Mouse (Mus musculus) megakaryocyte, adult 5-6 weeks (primary cell): ENCODE measurements around the gene Umad1. TPM values are rescaled to one million over a fixed set of nuclear protein-coding genes. Genes with fewer than 3 reads are reported as not detected.

Experiments used
- ATAC-seq: 2 replicates; pipeline ENCODE4 v1.8.0; 2016; ENCODE audit warnings: mild to moderate bottlenecking, inconsistent platforms; ENCODE audit not compliant: poor library complexity, severe bottlenecking
- total RNA-seq, 2 experiments: library from RNA; stranded (forward) in 1 of 2; stranded (reverse) in 1 of 2; fragments of 153-499, 151-499 nt in 1 of 2; fragments of 221-1000, 200-1000 nt in 1 of 2; gene quantifications; 2 replicates each; pipeline versions ENCODE4 v1.2.3 to v1.2.4; 2015 to 2017

The Umad1 gene
- total RNA-seq, 2 experiments from 2014 or later: 14.1 to 28.5 TPM

GRCm38 (mm10) chr6:8412845-8413598 is 153.9 kb downstream of the Umad1 start:
- ATAC-seq: peak; percentile 54

- no peak for ATAC-seq
Measured at GRCm38 (mm10) chr6:8414020-8414419, 154.9 kb downstream of the Umad1 start.

DNA sequence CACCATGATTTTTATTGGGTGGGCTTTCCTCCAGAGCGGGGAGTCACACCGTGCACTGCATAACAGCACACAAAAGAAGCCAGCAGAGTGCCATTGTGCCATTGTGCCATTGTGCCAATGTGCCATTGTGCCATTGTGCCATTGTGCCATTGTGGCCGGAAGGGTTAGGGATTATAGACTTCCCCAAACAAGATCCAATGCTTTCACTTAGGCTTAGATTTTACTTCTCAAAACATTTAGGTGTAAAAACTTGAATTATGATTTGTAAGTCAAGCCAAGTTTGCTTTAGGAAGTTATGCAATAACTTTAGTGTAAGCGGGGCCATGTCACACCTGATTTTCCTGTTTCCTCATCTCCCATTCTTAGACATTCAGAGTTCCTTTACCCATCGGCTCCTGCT is 156.7 kb downstream of the Umad1 start:
- peak; percentile 89 for ATAC-seq

DNA sequence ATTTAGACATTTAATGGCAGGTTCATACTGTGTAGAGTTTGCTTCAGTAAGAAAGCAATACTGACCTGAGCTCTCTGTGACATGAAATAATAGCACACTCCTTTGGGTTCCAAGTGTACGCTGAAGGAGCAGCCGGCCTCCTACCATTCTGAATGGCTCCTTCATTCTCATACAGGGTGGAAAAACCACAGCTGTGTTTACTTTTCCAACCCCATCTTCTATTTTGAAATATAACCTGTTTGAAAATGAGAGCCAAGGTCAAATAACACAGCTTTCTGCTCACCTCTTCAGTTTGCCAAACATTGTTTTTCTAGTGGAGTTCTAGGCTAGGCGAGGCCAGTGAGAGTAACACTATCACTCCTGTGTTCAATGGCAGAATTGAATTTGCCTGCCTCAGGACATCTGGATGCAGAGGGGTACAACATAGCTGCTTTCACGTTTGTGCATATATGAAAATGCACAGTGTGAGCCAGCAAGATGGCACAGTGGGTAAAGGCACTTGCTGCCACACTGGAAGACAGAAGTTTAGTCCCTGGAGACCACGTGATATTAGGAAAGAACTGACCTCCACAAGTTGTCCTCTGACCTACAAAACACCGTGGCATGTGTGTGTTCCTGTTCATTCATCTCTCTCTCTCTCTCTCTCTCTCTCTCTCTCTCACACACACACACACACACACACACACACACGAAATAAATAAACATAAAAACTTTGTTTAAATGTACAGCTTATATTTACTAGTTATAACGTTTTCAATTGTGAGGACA is 157.9 kb downstream of the Umad1 start:
- ATAC-seq: no peak

DNA sequence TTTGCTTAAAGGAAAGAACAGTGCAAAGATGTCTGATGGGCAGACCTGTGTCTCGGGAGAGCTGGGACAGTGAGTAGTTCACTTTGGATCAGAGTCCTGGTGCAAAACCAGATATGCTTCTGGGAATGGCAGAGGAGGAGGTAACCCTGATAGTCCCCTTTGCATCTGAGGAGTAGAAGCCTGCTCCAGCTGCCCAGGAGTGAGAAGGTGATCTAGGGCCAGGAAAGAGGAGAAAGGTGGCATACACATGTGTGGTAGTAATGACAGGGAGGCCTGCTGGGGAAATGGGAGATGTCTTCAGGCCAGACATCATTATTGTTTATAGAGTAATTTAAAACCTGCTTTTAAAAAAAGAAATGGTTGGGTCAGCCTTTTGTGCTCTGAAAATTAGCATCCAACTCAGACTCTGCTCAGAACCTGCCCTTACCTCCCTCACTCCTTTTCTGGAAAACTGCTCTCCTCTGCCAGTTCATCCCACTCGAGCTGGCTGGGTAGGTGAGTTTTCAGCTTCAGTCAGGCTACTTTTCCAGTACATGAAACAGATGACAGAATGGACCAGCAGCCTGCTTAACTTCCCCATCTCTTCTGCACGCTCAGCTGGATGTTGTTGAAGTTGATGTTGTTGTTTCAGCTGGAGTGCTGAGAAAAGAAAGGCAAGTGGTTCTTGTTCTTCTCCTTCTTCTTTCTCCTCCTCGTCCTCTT is 160.5 kb downstream of the Umad1 start:
- ATAC-seq: no peak

- no peak for ATAC-seq
Measured at GRCm38 (mm10) chr6:8420187-8420503, 161.1 kb downstream of the Umad1 start.

DNA sequence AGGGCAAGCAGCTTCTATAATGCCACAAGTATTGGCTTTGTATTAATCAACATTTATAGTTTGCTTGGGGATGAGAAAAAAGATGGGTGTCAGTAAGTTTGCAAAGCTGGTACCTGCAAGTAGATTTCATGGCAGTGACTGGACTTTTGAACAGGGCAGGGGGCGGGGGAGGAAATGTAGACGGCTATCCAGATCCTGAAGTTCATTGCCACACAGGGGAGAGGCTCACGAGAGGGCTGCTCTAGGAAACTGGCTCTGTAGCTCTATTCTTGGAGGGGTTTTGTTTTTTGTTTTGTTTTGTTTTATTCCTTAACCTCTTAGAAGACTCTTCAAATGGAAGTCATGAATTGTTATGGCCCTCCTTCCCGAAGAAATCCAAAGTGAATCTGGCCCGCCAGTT is 162.3 kb downstream of the Umad1 start:
- ATAC-seq: no peak

- no peak for ATAC-seq
Measured at GRCm38 (mm10) chr6:8421959-8422581, 163.0 kb downstream of the Umad1 start.

DNA sequence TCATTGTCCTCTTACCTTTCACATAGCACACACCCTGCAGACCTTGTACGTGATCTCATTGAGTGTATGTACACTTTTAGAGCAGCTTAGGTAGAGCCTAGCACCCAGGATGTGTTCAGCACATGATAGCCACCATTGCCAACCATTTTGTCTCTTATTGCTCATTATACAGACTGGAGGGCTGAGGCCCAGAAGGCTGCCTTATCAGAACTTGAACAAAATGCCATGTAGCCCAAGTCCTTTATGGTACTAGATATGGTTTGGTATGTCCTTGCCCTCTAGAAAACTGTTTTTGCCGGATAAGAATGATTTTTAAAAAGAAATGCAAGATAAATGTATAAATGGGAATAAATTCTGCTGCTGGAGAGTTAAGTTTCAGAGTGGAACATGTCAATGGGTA is 164.1 kb downstream of the Umad1 start:
- no peak for ATAC-seq

GRCm38 (mm10) chr6:8427692-8428091 is 168.6 kb downstream of the Umad1 start:
- peak; percentile 60 for ATAC-seq

- no peak for ATAC-seq
Measured at GRCm38 (mm10) chr6:8430610-8431234, 171.6 kb downstream of the Umad1 start.

DNA sequence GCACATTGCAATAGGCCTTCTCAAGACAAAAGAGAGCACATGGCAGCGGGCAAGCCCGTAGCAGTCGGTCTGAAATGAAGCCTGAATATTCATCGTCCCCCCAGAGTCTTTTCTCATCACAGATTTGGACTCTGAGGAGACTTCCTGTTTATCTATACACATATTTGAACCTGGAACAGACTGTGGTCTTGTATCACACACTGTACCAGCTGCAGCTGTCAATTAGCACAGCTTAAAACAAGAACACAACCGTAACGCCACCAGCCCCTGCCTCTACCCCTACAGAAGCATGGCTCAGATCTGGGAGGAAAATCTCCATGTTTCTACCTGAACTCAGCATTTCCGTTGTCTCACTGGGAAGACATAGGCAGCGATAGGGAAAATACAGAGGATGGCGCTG is 174.1 kb downstream of the Umad1 start:
- no peak for ATAC-seq

DNA sequence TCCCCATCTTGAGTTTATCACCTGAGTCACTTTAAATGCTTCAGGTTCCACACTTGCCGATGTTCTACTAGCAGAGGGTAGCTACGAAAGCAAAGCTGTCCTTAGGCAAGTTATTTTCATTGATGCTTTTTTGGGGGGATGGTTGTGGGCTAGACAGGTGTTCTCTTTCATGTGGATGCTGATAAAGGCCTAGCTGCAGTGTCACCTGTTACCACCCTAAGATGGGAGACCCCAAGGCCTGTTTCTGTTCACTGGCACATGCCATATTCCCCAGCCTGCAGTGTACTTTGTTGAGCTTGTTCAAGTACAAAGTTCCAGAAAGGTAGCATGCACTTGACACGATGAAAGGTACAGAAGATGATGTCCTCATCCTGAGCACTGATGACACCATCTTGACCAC is 178.8 kb downstream of the Umad1 start:
- ATAC-seq: no peak

- peak; percentile 88 for ATAC-seq
Measured at GRCm38 (mm10) chr6:8441814-8442213, 182.7 kb downstream of the Umad1 start.

DNA sequence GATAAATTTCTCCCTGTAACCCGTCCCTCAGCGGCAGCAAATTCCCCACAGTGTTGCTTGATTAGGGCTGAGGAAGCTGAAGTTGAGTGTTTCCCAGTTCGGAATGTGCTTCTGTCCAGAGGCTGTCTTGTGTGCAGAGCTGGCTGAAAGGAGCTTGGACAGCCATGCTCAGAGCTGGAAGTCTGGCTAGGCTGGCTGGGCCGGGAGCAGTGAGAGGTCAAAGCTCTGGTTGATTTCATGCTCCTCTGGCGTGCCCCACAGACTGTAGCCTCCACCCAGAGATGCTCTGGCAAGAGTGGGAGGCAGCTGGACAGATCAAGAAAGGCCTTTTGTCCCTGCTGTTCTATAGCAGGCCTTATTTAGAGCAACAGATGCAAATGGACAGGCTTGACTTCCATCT is 187.7 kb downstream of the Umad1 start:
- no peak for ATAC-seq

GRCm38 (mm10) chr6:8455599-8455998 is 196.5 kb downstream of the Umad1 start:
- no peak for ATAC-seq

DNA sequence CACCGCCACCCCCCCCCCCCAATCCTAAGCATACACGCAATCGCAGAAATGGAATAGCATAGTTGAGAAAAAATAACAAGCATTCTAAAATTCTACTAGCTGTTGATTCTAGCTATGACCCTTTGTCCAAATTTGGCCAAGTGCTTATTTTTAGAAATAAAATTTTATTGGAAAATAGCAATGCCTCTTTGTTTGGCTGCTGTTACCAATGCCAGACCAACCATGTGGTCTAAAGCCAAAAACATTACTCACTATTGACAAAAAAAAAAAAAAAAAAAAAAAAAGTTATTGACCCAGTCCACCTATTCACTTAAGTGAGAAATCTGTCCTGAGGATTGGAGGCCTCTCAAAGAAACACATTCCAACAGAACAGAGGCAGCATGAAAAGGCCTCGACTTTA is 199.5 kb downstream of the Umad1 start:
- ATAC-seq: no peak

DNA sequence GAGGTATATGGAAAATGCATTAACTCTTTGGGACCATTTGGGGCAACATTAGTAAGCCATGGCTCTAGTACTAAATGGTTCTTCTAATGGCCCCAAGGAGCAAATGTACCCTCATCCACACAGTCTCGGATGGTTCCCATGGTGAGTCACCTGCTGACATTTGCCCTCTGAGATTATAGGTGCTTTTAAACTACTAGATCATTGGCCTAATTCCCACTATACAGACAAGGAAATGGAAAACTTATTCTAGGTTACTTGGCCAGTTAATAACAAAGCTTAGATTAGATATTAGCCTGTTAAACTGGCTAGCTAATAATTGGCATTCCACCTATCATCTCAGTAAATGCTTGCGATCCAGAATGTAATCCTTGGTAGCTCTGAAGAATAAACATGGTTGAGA is 203.4 kb downstream of the Umad1 start:
- no peak for ATAC-seq

- ATAC-seq: no peak
Measured at GRCm38 (mm10) chr6:8465388-8465787, 206.3 kb downstream of the Umad1 start.

DNA sequence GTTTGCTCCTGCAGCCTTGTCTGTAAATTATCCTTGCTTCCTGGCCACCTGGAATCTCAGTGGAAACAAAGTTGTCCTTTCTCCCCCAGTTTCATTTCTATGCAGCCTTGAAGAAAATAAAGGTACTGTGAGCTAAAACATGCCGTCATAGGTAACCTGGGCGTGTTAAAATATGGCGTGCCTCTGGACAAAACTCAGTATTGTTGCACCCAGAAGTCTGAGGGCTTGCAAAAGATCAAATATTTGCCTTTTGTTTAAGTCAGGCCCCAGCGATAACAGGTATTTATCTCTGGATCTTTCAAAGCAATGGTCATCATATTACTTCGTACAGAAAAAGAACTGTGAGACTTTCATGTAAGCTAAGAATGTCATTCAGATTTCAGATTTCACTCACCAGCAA is 206.9 kb downstream of the Umad1 start:
- ATAC-seq: no peak
